Mouse (Mus musculus): ENCODE data around the gene Rasip1. TPM values are rescaled to one million over a fixed set of nuclear protein-coding genes. Genes with fewer than 3 reads are reported as not detected.
A peak's percentile ranks its signal among the peaks of the same experiment; 100 is the strongest.
"Not testable (repeated sequence)": the region's sequence is repeated elsewhere in the genome, so short reads cannot be mapped to it uniquely, and the experiment has no call there.

Rasip1 gene
- polyA plus RNA-seq, 1 experiment from 2014 or later = 16.4 TPM

DNA sequence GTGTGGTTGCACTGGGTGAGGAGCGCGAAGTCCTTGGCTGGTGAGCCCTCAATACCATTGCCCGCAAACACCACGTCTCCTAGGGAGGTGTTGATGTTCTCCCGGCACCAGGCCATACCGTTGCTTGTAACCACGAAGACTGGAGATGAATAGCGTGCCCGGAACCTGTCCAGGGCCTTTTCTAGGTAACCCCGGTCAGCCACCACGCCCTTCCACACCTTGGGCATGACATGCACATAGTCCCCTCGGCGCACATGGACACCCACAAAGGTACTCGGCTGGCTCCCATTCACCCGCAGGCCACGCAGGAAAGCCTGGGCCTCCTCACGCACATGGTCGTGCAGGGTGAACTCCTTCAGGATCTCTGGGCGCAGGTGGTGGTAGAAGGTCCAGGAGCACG is 23.2 kb downstream of the Rasip1 start:
- not testable (repeated sequence) for H3K9me3 ChIP-seq; H3K9ac ChIP-seq; H3K27me3 ChIP-seq; H3K4me2 ChIP-seq (replicated peaks); H3K4me1 ChIP-seq; H3K4me3 ChIP-seq; H3K36me3 ChIP-seq; ATAC-seq (ENCODE audit: insufficient number of reproducible peaks, insufficient read depth, low FRiP score, low TSS enrichment); H3K27ac ChIP-seq
- 94% methylated on average over 20 of the region's 20 CpGs for WGBS

DNA sequence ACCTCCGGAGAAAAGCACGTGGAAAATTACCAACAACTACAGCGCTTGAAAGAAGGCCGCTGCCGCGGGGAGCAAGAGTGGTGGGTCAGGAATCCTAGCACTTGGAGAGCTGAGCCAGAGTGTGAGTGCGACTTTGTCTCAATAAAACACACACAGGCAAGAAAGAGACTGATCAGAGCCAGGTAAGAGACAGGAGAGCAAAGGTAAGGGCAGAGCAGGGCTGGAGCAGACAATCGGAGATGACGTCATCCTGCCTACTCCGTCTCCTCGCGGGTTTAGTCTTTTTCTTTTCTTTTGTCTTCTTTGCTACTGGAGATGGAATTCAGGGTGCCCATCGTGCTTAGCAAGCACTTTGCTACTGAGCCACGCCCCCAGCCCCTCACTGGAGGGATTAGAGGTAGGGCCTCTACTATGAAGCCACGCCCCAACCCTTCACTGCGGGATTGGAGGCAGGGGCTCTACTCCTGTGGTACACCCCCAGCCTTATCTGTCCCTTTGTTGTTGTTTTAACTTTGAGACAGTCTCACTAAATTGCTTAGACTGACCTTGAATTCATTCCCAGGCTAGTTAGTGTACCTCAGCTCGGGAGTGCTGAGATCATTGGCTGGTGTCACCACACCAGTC is 27.2 kb downstream of the Rasip1 start:
- no peak for ATAC-seq (ENCODE audit: insufficient number of reproducible peaks, insufficient read depth, low FRiP score, low TSS enrichment)
- H3K4me1 ChIP-seq = peaks cover 13% of the 10 kb centered on the region
- H3K9me3 ChIP-seq = peaks cover 3% of the 10 kb centered on the region; the same call in 1 of the 2 replicates
- no peaks in the 10 kb centered on the region for H3K36me3 ChIP-seq
- no peak overlapping the region; the same call in 1 of the 2 replicates for H3K27ac ChIP-seq
- no peak overlapping the region for H3K9ac ChIP-seq
- no peaks in the 10 kb centered on the region for H3K27me3 ChIP-seq
- no peak overlapping the region for H3K4me3 ChIP-seq
- WGBS = 29% methylated on average over 17 of the region's 17 CpGs
- peak overlapping the region; percentile 28; the same call in 1 of the 2 replicates for H3K4me2 ChIP-seq (replicated peaks)

DNA sequence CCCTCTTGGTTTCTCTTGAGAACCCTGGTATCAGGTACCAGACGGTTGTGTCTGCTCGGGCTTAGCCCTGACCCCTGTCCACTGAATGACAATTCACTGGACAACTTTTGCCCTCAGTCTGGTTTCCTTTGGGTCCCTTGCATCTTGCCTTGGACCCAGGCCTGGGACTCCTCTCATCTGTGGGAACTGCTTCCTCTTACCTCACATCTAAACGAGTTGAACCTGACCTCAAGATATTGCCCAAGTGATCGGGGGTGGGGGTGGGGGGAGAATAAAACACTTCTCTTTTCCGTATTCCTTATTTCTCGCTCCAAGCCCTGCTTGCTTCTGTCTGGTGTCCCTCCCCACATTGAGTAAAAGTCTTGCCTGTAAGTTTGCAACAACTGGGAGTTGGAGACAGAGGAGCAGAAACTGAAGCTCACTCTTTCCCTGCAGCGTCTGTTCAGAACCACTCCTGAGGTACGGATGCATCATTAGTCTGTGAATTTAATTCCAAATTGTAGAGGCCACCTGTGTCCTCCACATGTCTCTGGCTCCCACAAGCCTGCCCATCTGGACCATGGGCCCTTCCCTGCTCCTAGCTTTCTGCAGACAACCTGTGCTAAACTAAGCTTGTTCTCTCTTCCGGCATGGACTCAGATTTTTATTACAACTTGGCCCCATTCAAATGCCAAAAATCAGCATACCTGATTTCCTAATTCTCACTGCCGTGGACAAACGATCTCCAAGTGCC is 33.6 kb downstream of the Rasip1 start:
- WGBS = 85% methylated on average over 11 of the region's 11 CpGs
- Histone ChIP-seq H3K9ac (no peak overlapping the region), H3K27ac (no peak overlapping the region), H3K27me3 (no peaks in the 10 kb centered on the region), H3K4me2 (replicated peaks) (no peak overlapping the region), H3K36me3 (no peaks in the 10 kb centered on the region), H3K4me1 (peaks cover 20% of the 10 kb centered on the region), H3K9me3 (peaks cover 3% of the 10 kb centered on the region; the same call in 1 of the 2 replicates), H3K4me3 (no peak overlapping the region)
- no peak for ATAC-seq (ENCODE audit: insufficient number of reproducible peaks, insufficient read depth, low FRiP score, low TSS enrichment)

DNA sequence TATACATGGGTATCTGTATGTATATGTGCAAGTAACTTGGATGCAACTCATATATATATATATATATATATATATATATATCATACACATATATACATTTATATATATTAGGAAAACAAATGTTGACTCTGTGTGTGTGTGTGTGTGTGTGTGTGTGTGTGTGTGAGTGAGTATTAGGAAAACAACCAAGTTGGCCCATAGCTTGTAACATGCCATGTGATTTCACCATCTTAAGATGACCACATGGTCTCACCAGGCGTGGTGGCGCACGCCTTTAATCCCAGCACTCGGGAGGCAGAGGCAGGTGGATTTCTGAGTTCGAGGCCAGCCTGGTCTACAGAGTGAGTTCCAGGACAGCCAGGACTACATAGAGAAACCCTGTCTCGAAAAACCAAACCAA is 34.4 kb downstream of the Rasip1 start:
- not testable (repeated sequence) for H3K9ac ChIP-seq; H3K4me2 ChIP-seq (replicated peaks); H3K4me3 ChIP-seq; H3K27ac ChIP-seq; H3K9me3 ChIP-seq; H3K27me3 ChIP-seq; ATAC-seq (ENCODE audit: insufficient number of reproducible peaks, insufficient read depth, low FRiP score, low TSS enrichment); H3K36me3 ChIP-seq
- peaks cover 13% of the 10 kb centered on the region for H3K4me1 ChIP-seq
- WGBS = 91% methylated on average over 6 of the region's 6 CpGs

DNA sequence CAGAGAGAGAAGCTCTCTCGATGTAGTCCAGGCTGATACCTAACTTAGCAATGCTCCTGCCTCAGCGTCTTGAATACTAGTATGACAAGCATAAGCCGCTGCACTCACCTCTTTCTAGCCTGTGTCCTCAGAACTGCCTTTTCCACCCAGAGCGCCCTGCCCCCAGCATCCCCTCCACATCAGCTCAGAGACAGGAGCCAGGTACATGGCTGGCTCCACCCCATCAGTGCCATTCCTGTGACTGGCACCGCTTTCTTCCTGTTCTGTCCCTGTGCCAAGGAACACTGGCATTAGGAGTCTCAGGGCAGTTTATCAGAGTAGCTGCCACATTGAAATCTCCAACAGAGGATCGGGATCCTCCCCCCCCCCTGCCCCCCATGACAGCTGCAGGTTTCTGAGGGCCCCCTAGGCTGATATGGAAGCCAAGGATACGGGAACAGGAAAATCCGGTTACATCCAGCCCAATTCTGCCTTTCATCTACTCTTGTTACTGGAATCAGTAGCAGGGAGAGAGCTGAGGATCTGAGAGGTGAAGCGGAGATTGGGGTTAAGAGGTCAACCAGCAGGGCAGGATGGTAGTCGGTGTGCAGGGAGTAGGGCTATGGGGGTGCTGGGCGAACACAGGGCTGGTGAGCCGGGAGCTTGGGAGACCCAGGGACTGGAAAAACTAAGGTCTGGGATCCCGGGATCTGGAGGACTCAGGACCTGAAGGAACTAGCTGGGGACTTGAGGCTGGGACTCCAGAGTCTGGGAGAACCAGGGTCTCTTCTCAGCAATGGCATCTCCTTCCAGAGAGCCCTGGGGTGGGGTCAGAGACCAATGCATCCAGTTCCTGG is 38.2 kb downstream of the Rasip1 start:
- WGBS = 46% methylated on average over 13 of the region's 13 CpGs
- Histone ChIP-seq H3K4me3 (no peak overlapping the region), H3K9ac (no peak overlapping the region), H3K36me3 (no peaks in the 10 kb centered on the region), H3K27ac (no peak overlapping the region), H3K4me2 (replicated peaks) (no peak overlapping the region), H3K4me1 (peaks cover 13% of the 10 kb centered on the region), H3K27me3 (no peaks in the 10 kb centered on the region), H3K9me3 (no peaks in the 10 kb centered on the region)
- no peak for ATAC-seq (ENCODE audit: insufficient number of reproducible peaks, insufficient read depth, low FRiP score, low TSS enrichment)

DNA sequence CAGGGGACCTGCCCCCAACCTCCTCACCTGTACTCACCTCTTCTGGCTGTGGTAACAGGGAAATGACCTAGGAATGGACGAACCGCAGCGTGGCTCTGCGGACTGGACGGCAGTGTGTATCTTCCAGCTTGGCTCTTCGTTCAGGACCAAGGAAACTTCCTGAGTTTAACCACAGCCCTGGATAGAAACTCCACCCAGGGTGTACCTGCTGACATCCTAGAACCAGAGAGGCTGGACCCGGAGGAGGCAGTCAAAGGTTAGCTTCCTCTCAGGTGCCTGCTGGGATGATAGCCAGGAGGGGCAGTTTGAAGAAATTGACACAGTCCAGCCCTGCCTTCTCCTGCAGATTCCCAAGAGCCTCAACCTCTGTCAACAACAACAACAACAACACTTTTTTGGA is 38.9 kb downstream of the Rasip1 start, which contains the start of gene Fut2:
Gene Fut2, minus strand, starts transcription at position 234 of the 400 bp plus-strand sequence.
- H3K4me1 ChIP-seq = peaks cover 13% of the 10 kb centered on the region
- no peak within 1 kb of the TSS for H3K4me3 ChIP-seq
- no peaks in the 10 kb centered on the region for H3K36me3 ChIP-seq
- H3K27ac ChIP-seq = no peak within 1 kb of the TSS
- no peak for ATAC-seq (ENCODE audit: insufficient number of reproducible peaks, insufficient read depth, low FRiP score, low TSS enrichment)
- WGBS = 80% methylated on average over 7 of the region's 7 CpGs
- no peaks in the 10 kb centered on the region for H3K9me3 ChIP-seq
- H3K9ac ChIP-seq = no peak within 1 kb of the TSS
- no peak within 1 kb of the TSS for H3K4me2 ChIP-seq (replicated peaks)
- H3K27me3 ChIP-seq = no peaks in the 10 kb centered on the region

DNA sequence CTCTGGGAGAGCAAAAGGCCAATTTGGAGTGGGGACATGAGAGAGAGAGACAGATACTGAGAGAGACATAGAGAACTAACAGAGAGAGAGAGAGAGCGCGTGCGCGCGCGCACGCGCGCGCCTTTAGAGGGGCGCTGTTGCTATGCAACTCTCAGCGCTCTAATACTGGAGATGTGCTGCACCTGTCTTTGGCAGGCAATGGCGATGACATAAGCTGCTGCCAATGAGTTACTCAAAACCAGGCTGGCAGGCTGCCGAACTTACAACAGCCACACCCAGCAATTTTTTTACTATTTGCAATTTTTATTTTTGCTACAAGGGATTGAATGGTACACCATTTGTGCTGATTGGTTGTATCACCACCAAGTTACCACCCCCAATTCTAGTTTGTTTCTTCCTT is 40.5 kb downstream of the Rasip1 start:
- no peaks in the 10 kb centered on the region for H3K36me3 ChIP-seq
- ATAC-seq (ENCODE audit: insufficient number of reproducible peaks, insufficient read depth, low FRiP score, low TSS enrichment) = no peak
- H3K4me1 ChIP-seq = peaks cover 13% of the 10 kb centered on the region
- no peak overlapping the region for H3K9ac ChIP-seq
- H3K4me3 ChIP-seq = no peak overlapping the region
- no peaks in the 10 kb centered on the region for H3K9me3 ChIP-seq
- no peak overlapping the region for H3K4me2 ChIP-seq (replicated peaks)
- 67% methylated on average over 14 of the region's 14 CpGs for WGBS
- no peak overlapping the region for H3K27ac ChIP-seq
- no peaks in the 10 kb centered on the region for H3K27me3 ChIP-seq

DNA sequence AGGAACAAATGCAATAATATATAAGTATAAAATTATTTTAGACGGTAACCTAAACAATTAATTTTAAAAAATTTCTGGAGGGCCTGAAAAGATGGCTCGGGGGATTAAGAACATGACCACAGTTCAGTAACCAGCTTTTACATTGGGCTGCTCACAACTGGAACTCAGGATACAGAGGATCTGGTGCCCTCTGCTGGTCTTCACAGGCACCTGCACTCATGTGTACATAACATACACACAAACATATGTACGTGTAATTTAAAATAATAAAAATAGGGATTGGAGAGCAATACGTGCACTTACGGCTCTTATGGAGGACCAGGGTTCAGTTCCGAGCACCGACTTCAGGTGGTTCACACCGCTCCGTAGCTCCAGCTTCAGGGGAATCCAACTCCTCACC is 41.6 kb downstream of the Rasip1 start:
- H3K4me3 ChIP-seq = no peak overlapping the region
- no peaks in the 10 kb centered on the region for H3K9me3 ChIP-seq
- H3K27me3 ChIP-seq = no peaks in the 10 kb centered on the region
- peaks cover 13% of the 10 kb centered on the region for H3K4me1 ChIP-seq
- no peak overlapping the region for H3K4me2 ChIP-seq (replicated peaks)
- 97% methylated on average over 9 of the region's 9 CpGs for WGBS
- ATAC-seq (ENCODE audit: insufficient number of reproducible peaks, insufficient read depth, low FRiP score, low TSS enrichment) = no peak
- no peaks in the 10 kb centered on the region for H3K36me3 ChIP-seq
- no peak overlapping the region for H3K27ac ChIP-seq
- no peak overlapping the region for H3K9ac ChIP-seq

DNA sequence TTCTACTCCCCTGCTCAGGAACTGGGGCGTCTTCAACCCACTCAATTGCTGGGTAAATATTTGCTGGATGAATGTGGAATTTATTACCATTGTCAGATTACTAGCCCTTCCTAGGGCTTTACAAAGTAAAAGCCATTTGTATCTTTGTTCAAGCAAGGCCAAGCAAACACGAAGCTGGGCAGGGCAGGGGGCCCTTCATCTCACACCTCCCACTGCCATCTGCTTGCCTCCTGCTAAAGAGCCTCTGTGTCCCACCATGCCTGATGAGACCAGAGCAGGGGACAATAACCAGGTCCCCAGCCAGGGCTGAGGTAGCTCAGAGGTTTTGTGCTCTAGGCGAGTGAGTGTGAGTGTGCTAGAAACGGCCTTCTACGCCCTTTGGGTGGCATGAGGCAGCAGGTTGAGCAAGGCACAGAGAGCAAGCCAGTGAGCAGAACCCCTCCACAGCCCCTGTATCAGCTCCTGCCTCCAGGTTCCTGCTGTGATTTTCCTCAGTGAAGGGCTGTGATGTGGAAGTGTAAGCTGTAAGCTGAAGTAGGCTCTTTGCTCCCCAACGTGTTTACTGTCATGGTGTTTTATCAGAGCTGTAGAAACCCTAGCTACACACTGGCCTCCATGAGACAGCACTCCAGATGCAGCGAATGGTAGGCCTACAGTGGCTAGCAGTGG is 50.5 kb downstream of the Rasip1 start:
- Histone ChIP-seq H3K36me3 (no peaks in the 10 kb centered on the region), H3K9me3 (no peaks in the 10 kb centered on the region), H3K4me2 (replicated peaks) (no peak overlapping the region), H3K27me3 (0 out of 2 replicates have a peak, but pooled peaks cover 2% of the 10 kb centered on the region), H3K4me1 (no peaks in the 10 kb centered on the region), H3K27ac (no peak overlapping the region), H3K4me3 (no peak overlapping the region), H3K9ac (no peak overlapping the region)
- no peak for ATAC-seq (ENCODE audit: insufficient number of reproducible peaks, insufficient read depth, low FRiP score, low TSS enrichment)
- WGBS = 77% methylated on average over 7 of the region's 7 CpGs

DNA sequence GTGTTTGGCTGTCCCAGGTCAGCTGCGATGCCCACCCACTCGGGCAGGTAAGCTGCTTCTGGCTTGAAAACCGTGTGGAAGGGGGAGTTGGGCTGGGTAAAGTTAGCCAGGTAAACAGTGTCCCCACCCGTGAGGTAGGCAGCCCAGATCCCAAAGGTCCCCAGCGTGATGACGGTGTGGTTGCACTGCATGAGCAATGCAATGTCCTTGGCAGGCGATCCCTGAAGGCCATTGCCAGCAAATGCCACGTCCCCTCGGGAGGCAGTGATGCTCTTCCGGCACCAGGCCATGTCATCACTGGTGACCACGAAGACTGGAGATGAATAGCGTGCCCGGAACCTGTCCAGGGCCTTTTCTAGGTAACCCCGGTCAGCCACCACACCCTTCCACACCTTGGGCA is 51.2 kb downstream of the Rasip1 start:
- ATAC-seq (ENCODE audit: insufficient number of reproducible peaks, insufficient read depth, low FRiP score, low TSS enrichment) = no peak
- no peaks in the 10 kb centered on the region; the same call in 1 of the 2 replicates for H3K4me1 ChIP-seq
- H3K27me3 ChIP-seq = 0 out of 2 replicates have a peak, but pooled peaks cover 2% of the 10 kb centered on the region
- no peak overlapping the region for H3K4me2 ChIP-seq (replicated peaks)
- no peak overlapping the region for H3K4me3 ChIP-seq
- WGBS = 91% methylated on average over 14 of the region's 14 CpGs
- no peaks in the 10 kb centered on the region for H3K36me3 ChIP-seq
- no peaks in the 10 kb centered on the region for H3K9me3 ChIP-seq
- no peak overlapping the region for H3K27ac ChIP-seq
- no peak overlapping the region for H3K9ac ChIP-seq

DNA sequence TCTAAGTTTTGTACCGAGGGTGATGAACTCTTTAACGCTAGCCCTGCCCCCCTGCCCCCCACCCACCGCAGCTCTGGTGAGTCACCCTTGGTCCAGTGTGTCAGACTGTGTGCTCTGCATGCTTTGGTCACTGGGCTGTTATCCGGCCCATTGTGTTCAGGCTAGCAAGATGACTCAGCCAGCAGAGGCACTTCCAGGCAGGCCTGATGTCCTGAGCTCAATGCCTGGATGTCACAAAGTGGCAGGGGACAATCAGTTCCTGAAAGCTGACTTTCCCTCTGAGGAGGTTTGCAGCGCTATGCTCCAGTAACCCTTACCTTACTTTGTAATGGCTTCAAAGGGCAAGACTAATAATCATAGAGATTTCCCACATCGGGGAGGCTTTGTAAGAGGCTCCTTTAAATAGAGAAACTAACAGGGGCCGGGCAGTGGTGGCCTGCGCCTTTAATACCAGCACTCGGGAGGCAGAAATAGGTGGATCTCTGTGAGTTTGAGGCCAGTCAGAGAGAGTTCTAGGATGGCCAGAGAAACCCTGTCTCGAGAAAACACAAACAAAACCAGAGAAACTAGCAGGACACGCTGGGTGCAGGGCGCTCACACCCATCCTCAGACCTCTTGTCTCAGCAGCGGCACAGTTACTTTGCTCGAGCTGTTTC is 52.8 kb downstream of the Rasip1 start:
- 0 out of 2 replicates have a peak, but pooled peaks cover 5% of the 10 kb centered on the region for H3K27me3 ChIP-seq
- peaks cover 7% of the 10 kb centered on the region for H3K4me1 ChIP-seq
- no peak overlapping the region for H3K4me2 ChIP-seq (replicated peaks)
- WGBS = 74% methylated on average over 14 of the region's 14 CpGs
- H3K9me3 ChIP-seq = no peaks in the 10 kb centered on the region
- no peak overlapping the region for H3K4me3 ChIP-seq
- no peak overlapping the region for H3K27ac ChIP-seq
- no peaks in the 10 kb centered on the region for H3K36me3 ChIP-seq
- no peak for ATAC-seq (ENCODE audit: insufficient number of reproducible peaks, insufficient read depth, low FRiP score, low TSS enrichment)
- no peak overlapping the region for H3K9ac ChIP-seq

All from embryonic facial prominence, embryonic 12.5 days (tissue).